Mouse (Mus musculus): ENCODE measurements around the gene Chrdl1. TPM values are rescaled to one million over a fixed set of nuclear protein-coding genes. Genes with fewer than 3 reads are reported as not detected.

Chrdl1 gene
- not detected for polyA plus RNA-seq (2017; shearing (Covaris generic))

DNA sequence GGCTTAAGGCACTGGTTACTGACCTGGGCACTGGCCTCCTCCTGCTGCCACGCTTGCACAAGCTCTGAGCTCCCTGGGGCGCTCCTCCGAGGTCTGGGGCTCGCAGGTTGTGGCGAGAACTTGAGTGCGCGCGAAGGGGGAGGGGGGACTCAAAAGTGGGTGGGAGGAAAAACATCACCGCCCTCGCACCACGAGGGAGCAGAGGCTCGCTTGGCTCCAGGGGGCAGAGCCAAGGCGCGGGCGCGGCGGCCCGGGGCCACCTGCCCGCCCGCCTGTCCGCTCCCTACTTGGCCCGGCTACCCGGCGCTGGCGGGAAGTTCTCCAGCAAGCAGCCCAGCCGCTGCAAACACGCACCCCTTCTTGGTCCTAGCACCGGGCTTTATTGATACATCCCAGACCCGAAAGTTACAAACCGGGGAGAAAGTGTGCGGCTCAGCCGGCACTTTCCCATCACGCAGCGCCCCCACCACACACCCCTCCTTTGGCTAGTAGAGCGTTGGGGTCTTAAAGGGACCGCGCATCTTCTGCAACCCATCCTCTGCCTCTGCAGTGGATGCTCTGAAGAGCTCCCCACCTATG is at the start of gene Chrdl1:
Chrdl1 (minus strand) TSS at position 472 of the 579 bp plus-strand sequence.

Other genes with a start within 250 kb of the Chrdl1 start
- not detected for gene Pak3, start 124.3 kb upstream of the Chrdl1 start, polyA plus RNA-seq (2017; shearing (Covaris generic))

Measured in naive thymus-derived CD4-positive, alpha-beta T cell, adult 5 months (primary cell).